Mouse (Mus musculus) C2C12 (cell line): ENCODE measurements around the gene Lamb3.

Source experiments
- CTCF ChIP-seq: IDR thresholded peaks from one replicate; pipeline ENCODE4 v1.5.1; 2011; ENCODE audit not compliant: control insufficient read depth, insufficient read depth, insufficient read length
- MAX ChIP-seq: IDR thresholded peaks from one replicate; pipeline ENCODE4 v1.6.1; 2011; ENCODE audit warnings: mild to moderate bottlenecking, control low read depth
- MYOG ChIP-seq: IDR thresholded peaks from one replicate; pipeline ENCODE4 v1.6.1; 2011; ENCODE audit not compliant: control insufficient read depth, insufficient read length; ENCODE audit errors: extremely low read depth

- TF ChIP-seq CTCF (no peak), MYOG (no peak), MAX (no peak)
Observed at GRCm38 (mm10) chr1:193232732-193233131, 25.2 kb downstream of the Lamb3 start.
